Mouse (Mus musculus): ENCODE results near the gene Gm43738.

GRCm38 (mm10) chr3:89133752-89134151, 32.9 kb upstream of the Gm43738 start:
- TF ChIP-seq POLR2A (IDR thresholded peaks at IDR 0.05; ENCODE audit: control insufficient read depth, low read depth, low read length) (no peak), CTCF (IDR thresholded peaks at IDR 0.05; ENCODE audit: control insufficient read depth, insufficient read depth, insufficient replicate concordance, low read depth, low read length) (no peak)
